Mouse (Mus musculus) intestine, embryonic 14.5 days (tissue): ENCODE measurements around the gene Timp3. TPM values are rescaled to one million over a fixed set of nuclear protein-coding genes. Genes with fewer than 3 reads are reported as not detected.
"Not testable (repeated sequence)": the region's sequence is repeated elsewhere in the genome, so short reads cannot be mapped to it uniquely, and the experiment has no call there.

Source experiments
- ATAC-seq: fragments of 200-750 bp; cut with Nextera tagmentation; replicated peaks from 2 replicates; pipeline ENCODE4 v1.8.0; 2017; ENCODE audit warnings: low read depth, moderate number of reproducible peaks, moderate TSS enrichment, moderate library complexity; ENCODE audit not compliant: low FRiP score, low TSS enrichment
- DNase-seq: peaks from one replicate; pipeline ENCODE4 v3.0.0-alpha.2; 2018; ENCODE audit warnings: low spot score
- H3K27ac ChIP-seq: fragments of 300-500 bp; sonication (generic); 2 replicates; pipeline ENCODE4 v1.5.1; 2014; ENCODE audit warnings: low read depth, mild to moderate bottlenecking, control low read depth
- H3K27me3 ChIP-seq: fragments of 300-500 bp; sonication (generic); replicated peaks from 2 replicates; pipeline ENCODE4 v1.6.1; 2014; ENCODE audit warnings: low read length, control low read depth; ENCODE audit not compliant: control insufficient read depth, insufficient read depth
- H3K36me3 ChIP-seq: fragments of 300-500 bp; sonication (generic); 2 replicates; pipeline ENCODE4 v1.6.1; 2014; ENCODE audit warnings: low read length, control low read depth; ENCODE audit not compliant: control insufficient read depth, insufficient read depth
- H3K4me1 ChIP-seq: fragments of 300-500 bp; sonication (generic); replicated peaks from 2 replicates; pipeline ENCODE4 v1.6.1; 2014; ENCODE audit warnings: low read length, control low read depth, mixed read lengths; ENCODE audit not compliant: control insufficient read depth, insufficient read depth
- H3K4me2 ChIP-seq: fragments of 300-500 bp; sonication (generic); 2 replicates; pipeline ENCODE4 v1.6.1; 2014; ENCODE audit warnings: low read length
- H3K4me3 ChIP-seq: fragments of 300-500 bp; sonication (generic); 2 replicates; pipeline ENCODE4 v1.5.1; 2014; ENCODE audit warnings: low read depth, low read length, control low read depth, mixed read lengths
- H3K9ac ChIP-seq: fragments of 300-500 bp; sonication (generic); 2 replicates; pipeline ENCODE4 v1.6.1; 2014; ENCODE audit warnings: mild to moderate bottlenecking, low read length
- H3K9me3 ChIP-seq: fragments of 300-500 bp; sonication (generic); 2 replicates; pipeline ENCODE4 v1.6.1; 2016; ENCODE audit warnings: low read length, control low read depth; ENCODE audit not compliant: control insufficient read depth
- WGBS: fragments of 180-500 bp; shearing (Covaris S2); extraction: QIAGEN DNeasy Blood & Tissue Kit; methylation state at CpG from one replicate; pipeline ENCODE4 v1.1.7; 2014; 5-methylcytosine and 5-hydroxymethylcytosine counted together
- polyA plus RNA-seq: library from polyadenylated mRNA; unstranded; fragments of >200 nt; fragmentation: Nextera tagmentation; extraction: Ambion mirVana; gene quantifications from 2 replicates; pipeline ENCODE4 v1.2.1, GENCODE M21; 2014

Gene Timp3
- polyA plus RNA-seq, 1 experiment from 2014 or later = 58.4 TPM

GRCm38 (mm10) chr10:86369346-86369745, 69.2 kb downstream of the Timp3 start:
- Histone ChIP-seq H3K9ac (no peak overlapping the region), H3K27me3 (no peaks in the 10 kb centered on the region), H3K4me3 (no peak overlapping the region), H3K9me3 (no peaks in the 10 kb centered on the region), H3K36me3 (no peaks in the 10 kb centered on the region), H3K27ac (no peak overlapping the region), H3K4me2 (no peak overlapping the region), H3K4me1 (peaks cover 20% of the 10 kb centered on the region)
- DNase-seq (no peak), ATAC-seq (no peak)
- WGBS = 56% methylated on average over 4 of the region's 4 CpGs

GRCm38 (mm10) chr10:86371561-86371960, 71.4 kb downstream of the Timp3 start:
- Histone ChIP-seq H3K36me3 (no peaks in the 10 kb centered on the region), H3K9ac (no peak overlapping the region), H3K9me3 (no peaks in the 10 kb centered on the region), H3K27me3 (no peaks in the 10 kb centered on the region), H3K4me2 (no peak overlapping the region), H3K4me3 (no peak overlapping the region), H3K4me1 (peaks cover 8% of the 10 kb centered on the region), H3K27ac (no peak overlapping the region)
- no peak for DNase-seq
- no peak for ATAC-seq

- H3K9ac ChIP-seq = no peak overlapping the region
- H3K27me3 ChIP-seq = no peaks in the 10 kb centered on the region
- H3K4me1 ChIP-seq = 0 out of 2 replicates have a peak, but pooled peaks cover 3% of the 10 kb centered on the region
- ATAC-seq (no peak), DNase-seq (no peak)
- H3K9me3 ChIP-seq = no peaks in the 10 kb centered on the region
- H3K4me2 ChIP-seq = no peak overlapping the region
- H3K36me3 ChIP-seq = no peaks in the 10 kb centered on the region
- no peak overlapping the region for H3K27ac ChIP-seq
- 94% methylated on average over 2 of the region's 2 CpGs for WGBS
- no peak overlapping the region for H3K4me3 ChIP-seq
These were observed 73.9 kb downstream of the Timp3 start for GRCm38 (mm10) chr10:86374061-86374460.

GRCm38 (mm10) chr10:86375903-86376302, 75.7 kb downstream of the Timp3 start:
- no peak for ATAC-seq
- H3K4me3 ChIP-seq = no peak overlapping the region
- H3K27me3 ChIP-seq = no peaks in the 10 kb centered on the region
- H3K4me2 ChIP-seq = no peak overlapping the region
- no peak overlapping the region for H3K27ac ChIP-seq
- peak; percentile 49 for DNase-seq
- H3K9me3 ChIP-seq = no peaks in the 10 kb centered on the region
- WGBS = 59% methylated on average over 11 of the region's 11 CpGs
- H3K36me3 ChIP-seq = no peaks in the 10 kb centered on the region
- H3K4me1 ChIP-seq = peaks cover 5% of the 10 kb centered on the region; the same call in 1 of the 2 replicates
- no peak overlapping the region for H3K9ac ChIP-seq

- H3K4me2 ChIP-seq = no peak overlapping the region
- WGBS = 73% methylated on average over 8 of the region's 8 CpGs
- no peaks in the 10 kb centered on the region for H3K27me3 ChIP-seq
- H3K9ac ChIP-seq = no peak overlapping the region
- no peak overlapping the region for H3K4me3 ChIP-seq
- peaks cover 7% of the 10 kb centered on the region; the same call in 1 of the 2 replicates for H3K4me1 ChIP-seq
- H3K9me3 ChIP-seq = no peaks in the 10 kb centered on the region
- no peaks in the 10 kb centered on the region for H3K36me3 ChIP-seq
- DNase-seq (peak; percentile 48), ATAC-seq (no peak)
- H3K27ac ChIP-seq = no peak overlapping the region
These were observed 76.4 kb downstream of the Timp3 start for GRCm38 (mm10) chr10:86376392-86377185.

DNA sequence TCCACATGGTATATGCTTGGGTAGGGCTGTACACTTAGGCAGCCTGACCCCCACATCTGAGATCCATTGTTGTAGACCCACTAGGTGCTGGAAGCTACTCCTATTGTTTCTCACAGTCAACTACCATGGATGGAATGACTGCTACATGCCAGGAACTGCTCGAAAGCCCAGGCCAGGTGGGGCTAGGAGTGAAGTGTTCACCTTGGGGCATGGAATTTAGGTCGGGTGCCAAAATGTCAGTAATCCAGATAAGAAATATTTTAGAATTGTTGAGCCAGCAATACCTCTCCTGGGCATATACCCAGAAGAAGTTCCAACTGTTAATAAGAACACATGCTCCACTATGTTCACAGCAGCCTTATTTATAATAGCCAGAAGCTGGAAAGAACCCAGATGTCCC, 78.6 kb downstream of the Timp3 start:
- H3K36me3 ChIP-seq, H3K27ac ChIP-seq, H3K27me3 ChIP-seq, DNase-seq, ATAC-seq, H3K4me1 ChIP-seq, H3K9ac ChIP-seq, H3K4me3 ChIP-seq, H3K9me3 ChIP-seq, H3K4me2 ChIP-seq: not testable (repeated sequence)
- 87% methylated on average over 2 of the region's 2 CpGs for WGBS

DNA sequence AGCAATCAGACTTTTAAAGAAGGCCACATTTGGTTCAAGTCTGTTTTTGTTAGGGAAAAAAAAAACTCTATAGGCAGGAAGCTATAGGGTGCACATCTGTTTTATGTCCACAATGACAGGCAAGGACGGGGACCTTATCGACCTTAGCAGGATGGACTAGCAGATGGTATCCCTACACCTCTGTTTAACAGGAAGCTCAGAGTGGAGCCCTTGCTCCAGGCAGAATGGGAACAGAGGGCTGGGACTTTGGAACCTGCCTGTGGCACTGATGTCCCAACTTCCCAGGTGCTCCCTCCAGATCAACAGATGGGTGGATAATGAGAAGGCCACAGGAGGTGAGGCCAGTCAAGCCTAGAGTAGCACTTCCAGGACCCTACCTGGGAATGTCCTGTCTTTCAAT, 80.5 kb downstream of the Timp3 start:
- no peaks in the 10 kb centered on the region for H3K36me3 ChIP-seq
- no peak overlapping the region for H3K9ac ChIP-seq
- peak; percentile 41; the same call in 1 of the 2 replicates for ATAC-seq
- H3K27me3 ChIP-seq = no peaks in the 10 kb centered on the region
- no peak overlapping the region for H3K4me2 ChIP-seq
- no peak overlapping the region for H3K4me3 ChIP-seq
- H3K9me3 ChIP-seq = no peaks in the 10 kb centered on the region
- DNase-seq = no peak
- H3K4me1 ChIP-seq = peaks cover 7% of the 10 kb centered on the region; the same call in 1 of the 2 replicates
- no peak overlapping the region for H3K27ac ChIP-seq
- 17% methylated on average over 2 of the region's 2 CpGs for WGBS

GRCm38 (mm10) chr10:86381150-86381921, 81.2 kb downstream of the Timp3 start:
- Histone ChIP-seq H3K9me3 (no peaks in the 10 kb centered on the region), H3K27ac (0 out of 2 replicates have a peak overlapping the region, but pooled peaks have one; percentile 3), H3K4me2 (no peak overlapping the region), H3K4me3 (no peak overlapping the region), H3K9ac (no peak overlapping the region), H3K4me1 (peaks cover 7% of the 10 kb centered on the region; the same call in 1 of the 2 replicates), H3K27me3 (no peaks in the 10 kb centered on the region), H3K36me3 (no peaks in the 10 kb centered on the region)
- WGBS = 24% methylated on average over 9 of the region's 9 CpGs
- peak; percentile 75; the same call in 1 of the 2 replicates for ATAC-seq
- DNase-seq = peak; percentile 71
